Mouse (Mus musculus): ENCODE data around the gene Atpaf1. TPM values are rescaled to one million over a fixed set of nuclear protein-coding genes. Genes with fewer than 3 reads are reported as not detected.

Gene Atpaf1
- polyA plus RNA-seq, 1 experiment from 2014 or later: 38.6 TPM

- peaks cover 3% of the 10 kb centered on the region; the same call in 1 of the 2 replicates for H3K36me3 ChIP-seq (ENCODE audit: control insufficient read depth, insufficient read depth, low read length)
- ATAC-seq: peak; percentile 23; the same call in 1 of the 2 replicates
- H3K27me3 ChIP-seq (ENCODE audit: control insufficient read depth, insufficient read depth, low read depth, low read length): no peaks in the 10 kb centered on the region
- WGBS: 59% methylated on average over 7 of the region's 7 CpGs
- H3K4me1 ChIP-seq (ENCODE audit: control insufficient read depth, insufficient read depth, low read length): peaks cover 14% of the 10 kb centered on the region
- H3K9me3 ChIP-seq (replicated peaks; ENCODE audit: control insufficient read depth, low read length, poor library complexity, severe bottlenecking): no peaks in the 10 kb centered on the region
- H3K27ac ChIP-seq (ENCODE audit: low read length): no peak overlapping the region
- H3K9ac ChIP-seq (ENCODE audit: low read depth, low read length): peak overlapping the region; percentile 76
- H3K4me3 ChIP-seq (ENCODE audit: low read depth, low read length): peak overlapping the region; percentile 73
- peak overlapping the region; percentile 60 for H3K4me2 ChIP-seq (ENCODE audit: low read length)
Measured at GRCm38 (mm10) chr4:115785511-115786034, 961 bp downstream of the Atpaf1 start.

DNA sequence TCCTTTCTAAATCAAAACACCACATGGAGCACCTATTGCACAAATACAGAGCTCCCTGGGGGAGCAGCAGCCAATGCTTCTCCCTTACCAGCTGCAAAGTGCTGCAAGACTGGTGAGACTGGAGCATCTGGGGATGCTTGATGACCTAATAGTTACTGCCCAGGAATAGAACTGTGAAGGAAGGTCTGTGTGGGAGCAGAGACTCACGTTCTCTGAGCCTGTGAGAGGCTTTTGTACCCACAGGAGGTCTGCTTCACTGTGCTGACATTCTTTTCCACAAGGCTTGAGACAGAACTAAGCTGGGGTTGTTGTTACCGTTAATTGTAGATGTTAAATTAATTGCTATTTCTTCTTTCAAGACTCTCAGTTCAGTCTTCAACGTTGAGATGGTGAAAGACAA lies 6.3 kb downstream of the Atpaf1 start:
- no peak overlapping the region for H3K9ac ChIP-seq (ENCODE audit: low read depth, low read length)
- 83% methylated on average over 3 of the region's 3 CpGs for WGBS
- peaks cover 2% of the 10 kb centered on the region for H3K4me1 ChIP-seq (ENCODE audit: control insufficient read depth, insufficient read depth, low read length)
- no peak overlapping the region for H3K4me2 ChIP-seq (ENCODE audit: low read length)
- H3K9me3 ChIP-seq (replicated peaks; ENCODE audit: control insufficient read depth, low read length, poor library complexity, severe bottlenecking): no peaks in the 10 kb centered on the region
- no peak for ATAC-seq
- no peak overlapping the region for H3K27ac ChIP-seq (ENCODE audit: low read length)
- no peaks in the 10 kb centered on the region for H3K27me3 ChIP-seq (ENCODE audit: control insufficient read depth, insufficient read depth, low read depth, low read length)
- no peak overlapping the region for H3K4me3 ChIP-seq (ENCODE audit: low read depth, low read length)
- peaks cover 18% of the 10 kb centered on the region for H3K36me3 ChIP-seq (ENCODE audit: control insufficient read depth, insufficient read depth, low read length)

GRCm38 (mm10) chr4:115795360-115795759 lies 10.7 kb downstream of the Atpaf1 start:
- Histone ChIP-seq H3K36me3 (ENCODE audit: control insufficient read depth, insufficient read depth, low read length) (peaks cover 34% of the 10 kb centered on the region), H3K27me3 (ENCODE audit: control insufficient read depth, insufficient read depth, low read depth, low read length) (no peaks in the 10 kb centered on the region)
- 98% methylated on average over 3 of the region's 3 CpGs for WGBS

GRCm38 (mm10) chr4:115799981-115800380 lies 15.4 kb downstream of the Atpaf1 start:
- Histone ChIP-seq H3K4me1 (ENCODE audit: control insufficient read depth, insufficient read depth, low read length) (no peaks in the 10 kb centered on the region), H3K9ac (ENCODE audit: low read depth, low read length) (no peak overlapping the region), H3K4me2 (ENCODE audit: low read length) (no peak overlapping the region), H3K36me3 (ENCODE audit: control insufficient read depth, insufficient read depth, low read length) (peaks cover 33% of the 10 kb centered on the region), H3K27me3 (ENCODE audit: control insufficient read depth, insufficient read depth, low read depth, low read length) (no peaks in the 10 kb centered on the region), H3K27ac (ENCODE audit: low read length) (no peak overlapping the region), H3K9me3 (replicated peaks; ENCODE audit: control insufficient read depth, low read length, poor library complexity, severe bottlenecking) (no peaks in the 10 kb centered on the region), H3K4me3 (ENCODE audit: low read depth, low read length) (no peak overlapping the region)
- WGBS: 75% methylated on average over 3 of the region's 3 CpGs
- no peak for ATAC-seq

More at GRCm38 (mm10) chr4:115795360-115795759, 10.7 kb downstream of the Atpaf1 start:
- H3K27ac ChIP-seq (ENCODE audit: low read length): no peak overlapping the region
- H3K4me2 ChIP-seq (ENCODE audit: low read length): no peak overlapping the region
- ATAC-seq: no peak
- no peaks in the 10 kb centered on the region for H3K4me1 ChIP-seq (ENCODE audit: control insufficient read depth, insufficient read depth, low read length)
- no peak overlapping the region for H3K4me3 ChIP-seq (ENCODE audit: low read depth, low read length)
- no peaks in the 10 kb centered on the region for H3K9me3 ChIP-seq (replicated peaks; ENCODE audit: control insufficient read depth, low read length, poor library complexity, severe bottlenecking)
- no peak overlapping the region for H3K9ac ChIP-seq (ENCODE audit: low read depth, low read length)

DNA sequence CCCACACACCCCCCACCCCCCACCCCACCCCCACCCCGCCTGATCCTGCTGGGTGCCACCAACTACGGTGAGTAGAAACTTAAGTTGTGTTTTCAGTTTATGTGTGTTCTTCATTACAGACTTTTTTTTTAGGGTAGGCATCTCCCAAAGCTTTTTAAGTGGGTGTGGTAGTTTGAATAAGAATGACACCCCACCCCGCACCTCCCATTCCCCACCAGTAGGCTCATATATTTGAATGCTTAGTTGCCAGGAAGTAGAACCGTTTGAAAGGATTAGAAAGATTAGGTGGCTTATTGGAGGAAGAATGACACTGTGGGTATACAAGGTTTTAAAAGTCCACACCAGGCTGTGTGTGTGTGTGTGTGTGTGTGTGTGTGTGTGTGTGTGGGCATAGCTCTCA lies 27.7 kb downstream of the Atpaf1 start:
- no peak overlapping the region for H3K27ac ChIP-seq (ENCODE audit: low read length)
- H3K9ac ChIP-seq (ENCODE audit: low read depth, low read length): no peak overlapping the region
- no peak overlapping the region for H3K4me3 ChIP-seq (ENCODE audit: low read depth, low read length)
- H3K9me3 ChIP-seq (replicated peaks; ENCODE audit: control insufficient read depth, low read length, poor library complexity, severe bottlenecking): no peaks in the 10 kb centered on the region
- no peak for ATAC-seq
- no peaks in the 10 kb centered on the region for H3K4me1 ChIP-seq (ENCODE audit: control insufficient read depth, insufficient read depth, low read length)
- 74% methylated on average over 4 of the region's 4 CpGs for WGBS
- no peak overlapping the region for H3K4me2 ChIP-seq (ENCODE audit: low read length)
- no peaks in the 10 kb centered on the region for H3K27me3 ChIP-seq (ENCODE audit: control insufficient read depth, insufficient read depth, low read depth, low read length)
- 0 out of 2 replicates have a peak, but pooled peaks cover 14% of the 10 kb centered on the region for H3K36me3 ChIP-seq (ENCODE audit: control insufficient read depth, insufficient read depth, low read length)

DNA sequence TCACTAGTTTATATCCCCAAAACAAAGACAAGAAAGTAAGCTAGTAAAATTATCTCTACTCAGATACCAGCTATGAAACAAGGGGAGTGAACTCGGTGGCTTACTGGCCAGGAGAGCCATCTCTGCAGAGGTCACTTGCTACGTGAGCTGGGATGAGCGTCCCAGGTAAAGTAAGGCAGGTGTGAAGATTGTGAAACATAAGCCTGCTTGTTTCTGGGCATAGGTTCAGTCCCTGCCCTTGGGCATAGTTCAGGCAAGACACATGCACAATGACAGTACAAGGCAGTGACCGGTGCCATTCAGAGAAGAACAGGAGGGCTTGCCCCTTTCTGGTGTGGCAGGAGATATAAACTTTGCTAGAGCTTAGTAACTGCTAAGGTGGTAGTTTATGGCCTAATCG lies 31.0 kb downstream of the Atpaf1 start:
- H3K4me2 ChIP-seq (ENCODE audit: low read length): no peak overlapping the region
- 0 out of 2 replicates have a peak, but pooled peaks cover 14% of the 10 kb centered on the region for H3K36me3 ChIP-seq (ENCODE audit: control insufficient read depth, insufficient read depth, low read length)
- no peaks in the 10 kb centered on the region for H3K4me1 ChIP-seq (ENCODE audit: control insufficient read depth, insufficient read depth, low read length)
- H3K27ac ChIP-seq (ENCODE audit: low read length): no peak overlapping the region
- no peak for ATAC-seq
- WGBS: 91% methylated on average over 5 of the region's 5 CpGs
- no peaks in the 10 kb centered on the region for H3K27me3 ChIP-seq (ENCODE audit: control insufficient read depth, insufficient read depth, low read depth, low read length)
- H3K9me3 ChIP-seq (replicated peaks; ENCODE audit: control insufficient read depth, low read length, poor library complexity, severe bottlenecking): no peaks in the 10 kb centered on the region
- H3K4me3 ChIP-seq (ENCODE audit: low read depth, low read length): no peak overlapping the region
- H3K9ac ChIP-seq (ENCODE audit: low read depth, low read length): no peak overlapping the region

DNA sequence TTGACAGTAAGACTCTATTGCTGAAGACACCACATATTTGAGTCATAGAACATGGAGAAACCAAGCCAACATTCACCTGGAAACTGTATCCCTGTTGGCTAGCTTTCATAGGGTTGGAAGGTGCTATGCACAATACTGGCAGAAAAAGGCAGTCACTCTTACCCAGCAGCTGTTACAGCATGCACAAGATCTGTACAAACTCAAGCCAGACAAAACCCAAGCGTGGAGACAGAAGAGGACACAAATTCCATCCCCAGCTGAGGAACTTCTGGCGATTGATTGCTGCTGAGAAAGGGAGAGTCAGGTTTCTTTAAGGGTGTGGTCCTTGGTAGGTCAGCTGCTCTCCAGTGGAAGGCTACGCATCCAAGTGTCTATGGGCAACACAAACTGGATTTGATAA lies 35.6 kb downstream of the Atpaf1 start:
- H3K4me3 ChIP-seq (ENCODE audit: low read depth, low read length): no peak overlapping the region
- no peaks in the 10 kb centered on the region for H3K27me3 ChIP-seq (ENCODE audit: control insufficient read depth, insufficient read depth, low read depth, low read length)
- H3K4me1 ChIP-seq (ENCODE audit: control insufficient read depth, insufficient read depth, low read length): no peaks in the 10 kb centered on the region
- 85% methylated on average over 3 of the region's 3 CpGs for WGBS
- H3K9ac ChIP-seq (ENCODE audit: low read depth, low read length): no peak overlapping the region
- no peaks in the 10 kb centered on the region for H3K9me3 ChIP-seq (replicated peaks; ENCODE audit: control insufficient read depth, low read length, poor library complexity, severe bottlenecking)
- H3K27ac ChIP-seq (ENCODE audit: low read length): no peak overlapping the region
- 0 out of 2 replicates have a peak, but pooled peaks cover 6% of the 10 kb centered on the region for H3K36me3 ChIP-seq (ENCODE audit: control insufficient read depth, insufficient read depth, low read length)
- no peak for ATAC-seq
- no peak overlapping the region for H3K4me2 ChIP-seq (ENCODE audit: low read length)

GRCm38 (mm10) chr4:115820944-115821343 lies 36.3 kb downstream of the Atpaf1 start:
- H3K9ac ChIP-seq (ENCODE audit: low read depth, low read length): no peak overlapping the region
- no peaks in the 10 kb centered on the region for H3K9me3 ChIP-seq (replicated peaks; ENCODE audit: control insufficient read depth, low read length, poor library complexity, severe bottlenecking)
- no peak overlapping the region for H3K4me3 ChIP-seq (ENCODE audit: low read depth, low read length)
- WGBS: 77% methylated on average over 3 of the region's 3 CpGs
- no peaks in the 10 kb centered on the region for H3K36me3 ChIP-seq (ENCODE audit: control insufficient read depth, insufficient read depth, low read length)
- H3K27me3 ChIP-seq (ENCODE audit: control insufficient read depth, insufficient read depth, low read depth, low read length): no peaks in the 10 kb centered on the region
- H3K4me2 ChIP-seq (ENCODE audit: low read length): no peak overlapping the region
- no peak overlapping the region for H3K27ac ChIP-seq (ENCODE audit: low read length)
- no peaks in the 10 kb centered on the region for H3K4me1 ChIP-seq (ENCODE audit: control insufficient read depth, insufficient read depth, low read length)
- no peak for ATAC-seq

DNA sequence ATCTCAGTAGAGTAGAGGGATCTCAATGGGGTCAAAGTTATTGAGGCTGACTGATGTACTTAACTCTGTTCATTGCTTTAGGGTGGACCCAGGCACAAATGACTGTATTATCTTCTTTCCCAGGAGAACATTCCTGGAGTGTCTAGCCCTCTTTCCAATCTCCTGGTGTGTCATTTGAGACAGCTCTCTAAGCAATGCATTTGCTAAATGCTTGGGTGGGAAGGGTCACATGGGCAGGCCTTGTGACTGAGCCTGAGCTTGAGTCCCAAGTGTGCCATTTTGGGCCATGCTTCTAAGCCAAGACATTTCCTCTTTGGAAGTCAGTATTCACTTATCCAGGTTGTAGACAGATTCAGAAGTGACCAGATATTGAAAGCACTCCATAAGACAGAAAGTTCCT lies 36.8 kb downstream of the Atpaf1 start:
- Histone ChIP-seq H3K27me3 (ENCODE audit: control insufficient read depth, insufficient read depth, low read depth, low read length) (no peaks in the 10 kb centered on the region), H3K27ac (ENCODE audit: low read length) (no peak overlapping the region), H3K9ac (ENCODE audit: low read depth, low read length) (no peak overlapping the region), H3K4me1 (ENCODE audit: control insufficient read depth, insufficient read depth, low read length) (no peaks in the 10 kb centered on the region), H3K4me2 (ENCODE audit: low read length) (no peak overlapping the region), H3K9me3 (replicated peaks; ENCODE audit: control insufficient read depth, low read length, poor library complexity, severe bottlenecking) (no peaks in the 10 kb centered on the region), H3K4me3 (ENCODE audit: low read depth, low read length) (no peak overlapping the region), H3K36me3 (ENCODE audit: control insufficient read depth, insufficient read depth, low read length) (no peaks in the 10 kb centered on the region)
- ATAC-seq: no peak

All from midbrain, embryonic 16.5 days (tissue).